Mouse (Mus musculus) C2C12 (cell line): Measurements from ENCODE around the gene Man1b1.

ENCODE experiments used
- CTCF ChIP-seq: IDR thresholded peaks from one replicate; pipeline ENCODE4 v1.5.1; 2011; ENCODE audit not compliant: control insufficient read depth, insufficient read depth, insufficient read length
- USF1 ChIP-seq: IDR thresholded peaks from one replicate; pipeline ENCODE4 v1.6.1; 2011; ENCODE audit warnings: low read depth, mild to moderate bottlenecking, control low read depth, moderate library complexity

GRCm38 (mm10) chr2:25397010-25397409 is 64.9 kb downstream of the Man1b1 start:
- TF ChIP-seq CTCF, result no peak
- no peak for TF ChIP-seq USF1
